Mouse (Mus musculus): ENCODE measurements around the gene Capn3. TPM values are rescaled to one million over a fixed set of nuclear protein-coding genes. Genes with fewer than 3 reads are reported as not detected.
A peak's percentile ranks its signal among the peaks of the same experiment; 100 is the strongest.

The Capn3 gene
- total RNA-seq (2021): 1 to 10 TPM; 2.8 to 2.9 TPM
- long read RNA-seq, experiment 1, partial matches to known transcripts: 0 of 2 reads
- long read RNA-seq, experiment 1, other reads (novel, unspliced or antisense): 2 of 2 reads
- long read RNA-seq, experiment 2, partial matches to known transcripts: 0 of 1 reads
- long read RNA-seq, experiment 2, other reads (novel, unspliced or antisense): 1 of 1 reads

DNA sequence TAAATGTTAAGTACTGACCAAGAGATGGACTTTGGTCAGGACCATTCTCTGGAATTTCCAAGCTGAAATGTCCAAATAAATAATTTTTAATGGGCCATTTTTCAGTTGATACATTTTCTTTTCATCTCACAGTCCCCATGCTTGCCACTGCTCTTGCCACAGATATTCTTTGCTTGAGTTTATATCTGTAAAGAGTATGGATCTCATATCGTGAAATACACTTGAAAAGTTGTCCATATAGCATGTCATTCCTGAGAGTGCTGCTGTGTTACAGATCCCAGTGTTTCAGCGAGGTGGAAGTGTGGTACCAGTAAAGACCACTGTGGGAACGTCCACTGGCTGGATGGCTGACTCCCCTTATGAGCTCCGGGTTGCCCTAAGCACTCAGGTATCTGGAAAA lies at the start of gene Capn3:
TSS of gene Capn3 (plus strand) at position 301 of the 400 bp plus-strand sequence.
- DNase-seq: no peak

DNA sequence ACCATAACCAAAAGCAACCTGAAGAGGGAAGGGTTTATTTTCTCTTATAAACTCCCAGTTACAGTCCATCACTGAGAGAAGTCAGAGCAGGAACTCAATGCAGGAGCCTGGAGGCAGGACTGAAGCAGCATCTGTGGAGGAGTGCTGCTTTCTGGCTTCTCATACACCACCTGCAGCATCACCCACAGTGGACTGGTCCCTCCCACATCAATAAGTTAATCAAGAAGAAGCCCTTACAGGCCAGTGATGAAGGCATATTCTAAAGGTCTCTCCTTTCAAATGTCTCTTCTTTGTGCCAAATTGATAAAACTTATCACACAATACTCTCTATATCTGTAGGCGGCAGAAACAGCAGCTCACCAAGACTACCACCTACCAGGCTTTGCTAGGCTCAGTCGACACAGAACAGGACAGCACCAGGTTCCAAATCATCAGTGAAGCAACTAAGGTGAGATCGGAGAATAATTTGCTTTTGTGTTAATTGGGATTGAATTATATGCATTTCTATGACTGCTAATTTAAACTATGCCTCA lies 44.7 kb upstream of the Capn3 start:
- no peak for DNase-seq

DNA sequence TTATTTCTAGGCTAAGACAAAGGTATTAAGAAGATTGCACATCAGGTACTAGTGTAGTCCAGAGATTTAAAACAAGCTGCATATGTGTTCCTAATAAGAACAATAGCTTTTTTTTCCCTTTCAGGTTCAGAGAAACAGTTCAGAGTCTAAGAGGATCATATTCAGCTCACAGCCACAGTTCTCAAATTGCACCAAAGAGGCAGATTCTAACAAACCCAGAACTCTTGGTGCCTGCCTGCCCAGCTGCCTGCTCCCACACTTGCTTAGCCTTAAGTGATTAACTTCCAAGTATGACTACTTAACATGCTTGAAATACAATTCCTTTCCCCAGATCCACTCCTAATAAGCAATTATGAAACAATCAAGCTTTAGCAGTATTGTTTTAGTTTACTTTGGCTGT lies 41.7 kb upstream of the Capn3 start:
- no peak for DNase-seq

DNA sequence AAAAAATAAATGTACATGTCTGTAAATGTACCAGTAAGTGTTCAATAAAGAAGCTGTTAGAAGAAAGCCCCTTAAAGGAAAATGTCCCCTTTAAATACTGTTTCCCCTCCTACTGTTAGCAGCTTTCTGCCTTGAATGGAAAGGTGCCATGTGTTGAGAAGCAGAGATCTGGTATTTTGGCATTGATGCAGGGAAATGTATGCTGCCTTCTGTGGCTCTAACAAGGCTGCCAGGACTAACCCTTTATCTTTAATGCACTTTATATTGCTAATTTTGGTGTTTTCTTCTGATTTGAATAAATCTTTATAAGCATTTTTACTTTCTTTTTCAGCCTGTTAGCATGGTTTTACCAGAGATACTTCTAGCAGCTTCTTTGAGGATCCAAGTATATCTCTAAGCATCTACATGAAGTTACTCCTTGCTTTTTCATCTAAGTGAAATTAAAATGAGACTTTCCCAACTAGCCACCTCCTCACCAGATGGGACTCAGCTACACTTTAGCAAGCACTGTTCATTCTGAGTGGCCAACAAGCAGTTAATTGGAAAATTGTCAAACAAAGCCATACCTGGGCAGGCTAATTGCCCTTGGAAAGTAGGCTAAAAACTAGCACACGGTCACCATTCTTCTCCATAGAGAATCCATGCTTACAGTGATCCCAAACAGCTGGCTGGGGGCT lies 40.9 kb upstream of the Capn3 start:
- no peak for DNase-seq

DNA sequence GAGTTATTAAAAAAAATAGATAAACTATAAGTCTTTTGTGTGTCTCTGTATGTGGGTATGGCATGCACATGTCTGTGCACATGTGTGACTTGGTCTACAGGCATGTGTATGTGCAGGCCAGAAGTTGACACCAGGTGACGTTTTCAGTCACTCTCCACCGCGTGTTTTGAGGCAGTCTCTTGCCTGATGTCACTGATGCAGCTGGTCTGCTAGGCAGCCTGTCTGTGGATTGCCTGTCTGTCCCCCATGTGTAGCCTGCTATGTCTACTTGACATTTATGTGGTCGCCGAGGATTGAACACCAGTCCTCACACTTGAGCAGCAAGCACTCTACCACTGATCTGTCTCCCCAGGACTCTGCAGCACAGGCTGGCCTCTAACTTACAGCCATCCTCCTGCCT lies 31.4 kb upstream of the Capn3 start:
- DNase-seq: no peak

DNA sequence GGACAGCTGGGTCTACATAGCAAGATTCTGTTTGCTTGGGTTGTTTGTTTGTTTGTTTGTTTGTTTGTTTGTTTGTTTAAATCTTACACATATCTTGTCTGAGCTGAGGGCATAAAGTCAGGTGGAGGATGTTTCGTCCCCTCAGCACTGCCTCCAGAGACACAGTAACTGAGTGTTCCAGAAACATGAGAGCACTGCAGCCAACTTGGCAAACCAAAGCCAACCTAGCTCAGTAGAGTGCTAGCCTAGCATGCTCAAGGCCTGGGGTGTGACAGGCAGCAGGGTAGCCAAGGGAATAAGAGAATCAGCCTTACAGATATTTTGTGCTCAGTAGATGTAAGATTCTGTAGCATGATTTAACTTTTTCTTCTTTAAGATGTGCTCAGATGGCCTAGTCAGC lies 11.3 kb upstream of the Capn3 start:
- no peak for DNase-seq

DNA sequence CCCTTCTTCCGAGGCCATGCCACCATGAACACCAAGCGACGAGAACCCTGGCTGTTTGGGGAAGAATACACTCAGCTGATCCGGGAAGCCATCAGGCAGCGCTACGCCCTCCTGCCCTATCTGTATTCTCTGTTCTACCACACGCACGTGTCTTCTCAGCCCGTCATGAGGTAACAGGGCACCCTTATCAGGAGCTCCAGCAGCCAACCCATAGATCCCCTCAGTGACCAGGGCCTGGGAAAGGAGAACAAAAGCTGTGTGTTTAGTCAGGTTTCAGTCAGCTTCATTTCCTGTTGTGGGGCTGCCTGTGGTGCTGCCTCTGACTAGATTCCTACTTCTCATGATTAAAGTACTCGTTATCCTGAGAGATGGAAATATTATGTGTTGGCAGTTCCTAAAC lies 9.4 kb upstream of the Capn3 start:
- no peak for DNase-seq

DNA sequence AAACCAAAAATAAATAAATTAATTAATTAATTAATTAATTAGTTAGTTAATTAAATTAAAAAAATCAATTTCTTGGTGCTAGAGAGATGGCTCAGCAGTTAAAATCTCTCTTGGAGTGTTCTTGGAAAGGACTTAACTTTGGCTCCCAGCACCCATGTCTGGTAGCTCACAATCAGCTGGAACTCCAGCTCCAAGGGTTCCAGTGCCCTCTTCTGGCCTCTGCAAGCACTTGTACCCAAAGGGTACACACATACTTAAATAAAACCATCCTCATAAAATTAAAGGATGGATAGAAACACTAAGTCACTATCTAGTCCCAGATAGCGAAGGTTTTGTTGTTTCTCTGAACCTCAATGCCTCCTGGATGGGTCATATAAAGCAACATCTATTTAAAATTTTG lies 8.5 kb upstream of the Capn3 start:
- no peak for DNase-seq

DNA sequence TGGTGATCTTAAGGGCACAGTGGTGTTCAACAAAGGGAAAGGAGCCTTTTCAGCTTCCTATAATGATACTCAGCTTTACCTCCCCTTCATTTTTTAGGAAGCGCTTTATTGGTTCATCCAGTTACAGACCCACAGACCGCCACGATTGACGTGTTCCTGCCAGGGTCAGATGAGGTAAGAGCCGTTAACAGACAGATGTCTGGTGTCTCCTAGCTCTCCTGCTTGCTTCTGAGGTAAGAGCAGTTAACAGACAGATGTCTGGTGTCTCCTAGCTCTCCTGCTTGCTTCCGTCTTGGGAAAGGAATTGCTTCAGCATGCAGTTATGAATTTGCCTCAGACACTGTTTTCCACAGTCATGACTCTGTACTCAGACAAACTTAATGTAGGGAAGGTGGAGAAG lies 5.1 kb upstream of the Capn3 start:
- DNase-seq: no peak

DNA sequence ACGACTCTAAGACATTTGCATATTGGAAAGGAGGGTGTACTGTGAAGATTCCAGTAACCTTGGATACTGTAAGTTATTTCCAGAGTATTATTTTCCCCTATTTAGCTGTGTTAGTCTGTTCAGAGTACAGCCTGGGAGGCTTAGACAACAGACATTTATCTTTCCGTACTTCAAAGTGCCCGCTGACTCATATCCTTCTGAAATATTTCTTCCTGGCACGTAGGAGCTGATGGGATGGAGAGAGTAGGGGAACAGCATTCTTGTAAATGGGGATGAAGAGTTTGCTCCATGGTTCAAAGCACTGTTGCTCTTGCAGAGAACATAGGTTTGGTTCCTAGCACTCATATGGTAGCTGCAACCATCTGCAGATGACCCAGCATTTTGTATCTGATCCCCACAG lies 3.2 kb upstream of the Capn3 start:
- no peak for DNase-seq

DNA sequence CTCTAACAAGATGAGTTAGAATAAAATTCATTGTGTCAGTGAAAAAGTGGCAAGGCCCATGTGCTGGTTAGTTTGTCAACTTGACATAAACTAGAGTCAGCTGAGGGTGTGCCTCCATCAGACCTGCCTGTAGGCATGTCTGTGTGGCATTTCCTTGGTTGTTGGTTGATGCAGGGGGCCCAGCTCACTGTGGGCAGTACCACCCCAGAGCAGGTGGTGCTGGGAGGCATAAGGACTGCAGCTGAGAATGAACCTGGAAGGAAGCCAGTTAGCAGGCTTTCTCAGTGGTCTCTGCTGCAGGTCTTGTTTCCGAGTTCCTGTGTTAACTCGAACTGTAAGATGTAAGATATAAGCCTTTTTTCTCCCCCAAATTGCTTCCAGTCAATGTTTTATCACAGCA lies 832 bp upstream of the Capn3 start:
- no peak for DNase-seq

DNA sequence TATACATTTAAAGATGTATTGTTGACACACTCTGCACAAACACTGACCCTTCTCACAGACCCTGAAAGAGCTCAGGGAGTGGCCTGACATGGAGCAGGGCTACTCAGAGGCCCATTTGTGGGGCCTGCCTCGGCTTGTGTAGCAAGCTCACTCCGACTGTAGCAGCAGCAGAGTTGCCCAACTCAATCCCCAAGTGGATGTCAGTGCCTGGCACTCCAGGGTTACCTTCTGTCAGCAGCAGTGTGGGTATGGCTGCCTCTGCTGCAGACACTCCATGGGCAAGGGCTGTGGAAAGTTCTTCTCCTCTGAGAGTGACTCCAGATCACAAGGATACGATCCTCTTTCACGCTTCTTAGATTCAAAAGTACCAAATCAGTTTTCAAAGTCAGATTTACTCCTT lies 4.4 kb downstream of the Capn3 start:
- DNase-seq: no peak

DNA sequence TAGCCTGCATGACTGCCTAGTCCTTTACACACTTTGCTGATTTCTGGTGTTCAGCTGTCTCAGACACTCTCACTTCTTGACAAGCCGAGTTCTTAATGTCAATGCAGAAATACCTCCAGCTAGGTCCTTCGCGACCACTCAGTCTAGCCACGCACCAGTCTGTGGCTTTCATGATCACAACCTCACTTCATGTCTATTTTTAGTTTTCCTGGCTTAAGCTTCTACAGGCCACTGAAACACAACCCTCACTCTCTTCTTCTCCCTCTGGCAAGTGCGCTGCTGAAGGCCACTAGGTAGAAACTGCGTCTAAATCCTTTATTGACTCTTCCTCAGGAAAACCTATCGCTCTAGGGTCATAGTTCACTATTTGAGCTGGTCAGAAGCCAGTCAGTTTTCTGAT lies 7.5 kb downstream of the Capn3 start:
- peak; percentile 7 to 19 for DNase-seq

DNA sequence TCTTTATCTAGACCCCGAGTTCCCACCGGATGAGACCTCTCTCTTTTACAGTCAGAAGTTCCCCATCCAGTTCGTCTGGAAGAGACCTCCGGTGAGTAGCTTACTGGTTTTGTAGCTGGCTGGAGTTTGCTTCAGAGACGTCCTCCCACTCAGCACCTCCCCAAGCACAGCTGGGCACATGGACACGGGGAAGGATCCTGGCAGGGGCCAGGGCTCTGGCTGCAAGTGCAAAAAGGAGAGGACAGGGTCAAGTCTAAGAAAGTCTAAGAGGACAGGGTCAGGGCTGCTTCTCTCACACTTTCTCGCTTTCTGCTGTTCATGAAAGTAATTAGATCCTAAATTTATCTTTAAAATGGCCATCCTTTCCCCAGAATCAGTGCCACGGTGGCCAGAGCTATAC lies 8.3 kb downstream of the Capn3 start:
- DNase-seq: peak; percentile 15 to 18

DNA sequence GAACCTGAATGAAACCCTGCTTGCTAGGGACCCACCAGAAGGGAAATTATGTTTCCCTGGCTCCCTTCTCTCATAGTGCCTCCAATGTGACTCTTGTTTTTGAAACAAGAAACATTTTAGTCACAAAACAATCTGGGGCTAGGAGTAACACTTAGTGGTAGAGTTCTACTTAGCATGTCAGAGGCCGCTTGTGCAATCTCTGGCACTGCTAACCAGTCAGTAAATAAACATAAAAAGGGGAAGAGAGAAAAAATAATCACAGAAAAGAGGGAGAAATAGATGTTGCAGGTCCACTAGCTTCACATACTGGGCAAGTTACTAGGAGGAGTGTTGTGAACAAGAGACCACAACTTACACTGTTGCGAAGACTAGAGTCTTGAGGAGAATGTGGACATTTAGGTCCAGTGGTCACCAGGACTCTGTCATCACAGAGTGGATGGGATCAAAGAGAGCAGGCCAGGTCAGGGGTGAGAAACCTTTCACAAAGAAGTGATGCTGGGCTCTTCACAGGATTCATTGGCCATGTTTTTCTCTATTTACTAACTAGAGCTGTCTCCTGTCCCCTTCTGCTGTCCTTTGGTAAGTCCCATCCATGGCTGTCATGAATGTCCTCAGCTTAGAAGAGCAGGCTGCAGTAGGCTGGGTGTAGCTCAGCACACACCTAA lies 9.0 kb downstream of the Capn3 start:
- DNase-seq: peak; percentile 13 to 28

DNA sequence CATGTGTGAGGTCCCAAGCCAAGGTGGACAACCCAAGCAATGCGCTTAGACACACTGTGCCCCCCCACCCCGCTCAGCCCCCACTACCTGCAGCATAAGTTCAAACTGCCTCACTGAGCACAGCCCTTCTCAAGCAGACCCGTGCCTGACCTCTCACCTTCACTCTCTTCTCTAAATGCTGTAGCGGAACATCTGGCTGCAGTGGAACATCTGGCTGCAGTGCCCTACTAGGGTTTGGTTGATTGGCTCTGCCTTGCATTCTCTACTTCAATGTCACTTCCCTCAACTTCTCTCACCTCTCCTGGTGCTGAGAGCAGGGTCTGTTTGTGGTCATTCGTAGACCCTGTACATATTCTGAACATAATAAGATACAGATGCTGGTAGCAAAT lies 9.6 kb downstream of the Capn3 start:
- no peak for DNase-seq

DNA sequence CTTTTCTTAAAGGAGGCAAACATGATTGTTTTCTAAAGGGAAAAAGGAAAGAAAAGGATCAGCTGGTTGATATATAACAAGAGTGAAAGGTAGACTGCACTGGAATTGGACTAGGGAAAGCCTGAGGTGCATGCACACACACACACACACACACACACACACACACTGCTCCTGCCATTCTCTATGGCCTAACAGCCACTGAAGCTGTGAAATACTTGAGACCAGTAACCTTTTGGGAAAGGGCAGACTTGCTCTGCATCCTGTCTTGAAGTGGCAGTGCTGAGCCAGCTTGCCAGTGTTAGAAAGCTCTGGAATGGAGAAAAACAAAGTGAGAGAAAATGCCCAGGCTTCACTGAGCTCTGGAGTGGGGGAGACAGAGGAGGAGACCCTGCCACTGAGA lies 12.2 kb downstream of the Capn3 start:
- DNase-seq: no peak

DNA sequence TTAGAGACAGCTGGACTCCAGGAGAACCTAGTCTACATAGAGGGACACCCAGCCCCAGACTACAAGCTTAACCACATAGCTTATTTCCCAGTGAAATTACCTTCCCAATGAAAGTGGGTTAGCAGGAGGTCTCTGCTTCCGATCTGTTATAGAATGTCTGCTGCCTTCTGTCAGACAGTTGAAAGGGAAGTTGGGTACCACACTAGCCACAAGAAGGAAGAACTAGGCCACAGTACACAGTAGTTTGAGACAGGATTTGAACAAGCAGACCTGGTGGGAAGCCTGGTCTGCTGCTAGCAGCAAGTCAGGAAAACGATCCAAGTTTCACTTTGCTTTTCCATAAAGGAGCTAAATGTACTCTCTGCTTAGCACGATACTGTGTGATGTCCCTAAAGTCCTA lies 13.4 kb downstream of the Capn3 start:
- DNase-seq: no peak

DNA sequence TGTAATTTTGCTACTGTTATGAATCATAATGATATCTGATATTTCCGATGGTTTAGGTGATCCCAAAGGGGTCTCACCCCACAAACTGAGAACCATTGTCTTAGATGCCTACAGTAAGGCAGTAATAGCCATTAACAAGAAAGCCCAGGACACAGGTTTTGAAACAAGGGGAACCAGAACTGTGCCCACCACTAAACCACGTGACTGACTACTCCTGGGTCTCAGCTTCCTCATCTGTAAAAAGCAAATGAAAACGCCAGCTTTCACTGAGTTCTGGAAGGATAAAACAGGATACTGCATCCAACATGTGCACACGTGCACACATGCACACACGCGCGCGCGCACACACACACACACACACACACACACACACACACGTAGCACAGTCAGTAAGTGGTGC lies 13.9 kb downstream of the Capn3 start:
- DNase-seq: no peak

DNA sequence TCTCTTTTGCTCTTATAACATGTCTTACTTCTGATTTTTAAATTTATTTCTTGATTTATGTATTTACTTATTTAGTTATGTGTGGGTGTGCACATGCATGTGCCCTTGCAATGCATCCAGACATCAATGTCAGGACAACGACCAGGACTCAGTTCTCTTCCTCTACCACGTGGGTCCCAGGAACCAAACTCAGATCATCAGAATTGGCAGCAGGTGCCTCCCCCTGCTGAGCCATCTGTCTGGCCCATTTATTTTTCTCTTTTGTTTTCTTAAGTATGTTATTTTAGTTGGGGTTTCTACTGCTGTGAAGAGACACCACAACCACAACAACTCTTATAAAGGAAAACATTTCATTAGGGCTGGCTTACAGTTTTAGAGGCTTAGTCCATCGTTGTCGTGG lies 15.0 kb downstream of the Capn3 start:
- DNase-seq: no peak

DNA sequence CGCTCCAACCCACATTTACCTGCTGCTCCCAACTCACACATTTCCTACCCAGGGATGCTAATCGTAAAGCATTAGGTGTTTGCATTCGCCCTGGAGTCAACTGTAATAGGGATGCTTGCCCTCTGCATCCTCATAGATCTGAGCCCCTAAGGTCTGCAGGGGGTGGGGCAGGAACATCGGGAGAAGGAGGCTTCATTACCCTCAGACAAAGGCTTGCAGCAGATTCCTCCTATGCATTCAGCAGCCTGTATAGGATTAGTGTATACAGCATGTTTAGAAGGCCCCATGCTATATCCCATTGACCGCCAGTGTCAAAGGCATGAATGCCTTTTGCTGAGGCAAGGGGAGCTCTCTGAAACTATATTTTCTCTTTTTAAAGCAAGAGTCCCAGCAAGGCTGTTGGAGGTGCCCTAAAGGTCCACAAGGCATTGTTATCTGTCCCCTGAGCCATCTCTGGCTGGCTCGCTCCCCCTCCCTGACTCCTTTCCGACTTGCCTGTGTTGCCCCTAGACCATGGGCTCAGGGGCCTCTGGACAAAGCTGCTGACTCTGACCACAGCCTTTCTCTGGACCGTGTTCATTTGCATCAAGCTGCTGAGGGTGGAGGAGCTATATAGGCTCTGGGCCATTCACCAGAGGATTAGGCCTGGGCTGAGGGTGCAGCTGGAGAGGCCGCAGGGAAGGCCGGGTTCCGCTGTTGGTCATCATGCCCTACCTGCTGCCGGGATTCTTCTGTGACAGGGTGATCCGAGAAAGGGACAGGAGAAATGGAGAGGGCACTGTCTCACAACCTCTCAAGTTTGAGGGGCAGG lies 20.7 kb downstream of the Capn3 start:
- no peak for DNase-seq

DNA sequence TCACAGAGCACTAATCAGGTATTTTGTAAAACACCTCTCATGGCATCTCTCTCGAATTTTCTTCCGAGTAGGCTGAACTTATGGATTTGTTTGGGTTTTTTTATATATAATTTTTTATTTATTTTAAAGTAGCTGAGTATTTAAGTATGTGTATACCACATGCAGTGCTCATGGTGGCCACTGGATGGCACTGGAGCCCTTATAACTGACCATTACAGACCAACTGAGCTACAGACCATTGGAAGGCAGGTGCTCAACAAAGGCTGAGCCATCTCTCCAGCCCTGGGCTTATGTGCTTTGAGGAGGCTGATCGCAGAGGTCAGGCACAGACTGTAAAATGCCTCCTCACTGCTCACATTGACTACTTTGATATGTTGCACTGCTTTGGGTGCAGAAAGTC lies 22.8 kb downstream of the Capn3 start:
- peak; percentile 61 to 84 for DNase-seq

DNA sequence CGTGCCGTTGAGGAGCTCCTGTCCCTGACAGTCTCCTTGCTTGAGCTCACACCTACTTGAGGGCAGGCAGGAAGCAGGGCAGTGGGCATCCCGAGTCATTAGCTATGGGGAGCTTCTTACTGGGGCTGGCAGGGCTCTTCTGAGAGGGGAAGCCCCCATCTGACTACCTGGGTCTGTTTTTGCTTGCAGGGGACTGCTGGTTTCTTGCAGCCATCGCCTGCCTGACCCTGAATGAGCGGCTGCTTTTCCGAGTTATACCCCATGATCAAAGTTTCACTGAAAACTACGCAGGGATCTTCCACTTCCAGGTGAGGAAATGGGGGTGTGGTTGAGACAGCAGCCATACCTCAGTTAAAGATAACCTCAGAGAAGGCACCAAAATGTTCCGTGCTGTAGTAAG lies 26.1 kb downstream of the Capn3 start:
- no peak for DNase-seq

All from heart, adult 18-20 months (tissue).